Mouse (Mus musculus) kidney, postnatal 25 days (tissue): ENCODE results near the gene Tnxb.
A peak's percentile ranks its signal among the peaks of the same experiment; 100 is the strongest.

Experiments
- DNase-seq, 2 experiments: peaks; one replicate each; pipeline ENCODE4 v3.0.0; 2021; ENCODE audit warnings: mixed read lengths in 2 of 2

Gene Tnxb

DNA sequence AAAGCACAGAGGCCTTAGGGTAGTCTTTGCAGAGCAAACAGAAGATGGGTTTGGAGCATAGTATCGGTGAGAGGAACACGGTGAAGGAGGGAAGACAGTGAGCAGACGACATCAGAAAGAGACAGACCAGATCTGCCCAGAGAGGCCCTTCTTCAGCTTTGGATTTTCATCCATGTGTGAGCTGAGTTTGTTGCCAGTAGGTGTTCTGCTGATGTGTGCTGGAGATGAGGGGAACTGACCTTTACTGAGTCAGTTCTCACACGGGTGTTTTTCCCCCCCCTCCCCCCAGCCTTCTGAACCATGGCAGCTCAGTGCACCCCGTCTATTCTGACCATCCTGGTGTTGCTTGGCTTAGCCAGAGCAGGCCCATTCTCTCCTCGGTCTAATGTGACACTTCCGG is at the start of gene Tnxb:
Gene Tnxb (plus strand): TSS at position 301 of the 400 bp plus-strand sequence.
- DNase-seq = no peak

DNA sequence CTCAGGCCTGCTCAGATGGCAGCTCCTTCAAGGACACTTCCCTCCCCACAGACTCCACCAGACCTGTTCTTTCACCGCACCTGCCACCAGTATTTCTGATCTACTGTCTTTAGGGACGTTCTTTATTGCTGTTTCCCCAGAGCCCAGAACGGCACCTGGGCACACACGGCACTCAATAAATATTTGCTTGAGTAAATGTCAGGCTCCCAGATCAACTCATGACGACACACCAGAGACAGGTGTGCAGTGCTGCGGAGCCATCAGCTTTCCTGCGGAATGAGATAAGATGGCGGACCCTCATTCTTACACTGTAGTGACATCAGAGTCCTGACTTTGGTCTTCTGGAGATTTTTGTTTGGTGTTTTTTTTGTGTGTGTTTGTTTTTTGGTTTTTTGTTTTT is 49.3 kb upstream of the Tnxb start:
- no peak for DNase-seq

- DNase-seq = no peak
Measured at GRCm38 (mm10) chr17:34623161-34623560, 47.2 kb upstream of the Tnxb start.

DNA sequence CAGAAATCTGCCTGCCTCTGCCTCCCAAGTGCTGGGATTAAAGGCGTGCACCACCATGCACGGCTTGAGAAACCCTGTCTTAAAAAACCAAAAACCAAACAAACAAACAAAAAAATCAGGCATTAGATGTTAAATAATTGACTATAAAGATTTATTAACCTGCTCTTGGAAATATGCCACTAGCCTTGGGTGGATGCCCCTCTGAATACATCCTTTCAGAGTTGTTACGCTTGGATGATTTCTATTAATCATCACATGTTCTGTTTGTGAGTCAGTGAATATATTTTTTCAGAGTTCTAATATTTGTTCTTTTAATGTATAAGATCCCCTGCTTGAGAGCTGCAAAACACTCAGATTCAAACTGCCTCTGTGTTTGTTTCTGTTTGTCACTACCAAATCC is 45.4 kb upstream of the Tnxb start:
- DNase-seq = no peak

DNA sequence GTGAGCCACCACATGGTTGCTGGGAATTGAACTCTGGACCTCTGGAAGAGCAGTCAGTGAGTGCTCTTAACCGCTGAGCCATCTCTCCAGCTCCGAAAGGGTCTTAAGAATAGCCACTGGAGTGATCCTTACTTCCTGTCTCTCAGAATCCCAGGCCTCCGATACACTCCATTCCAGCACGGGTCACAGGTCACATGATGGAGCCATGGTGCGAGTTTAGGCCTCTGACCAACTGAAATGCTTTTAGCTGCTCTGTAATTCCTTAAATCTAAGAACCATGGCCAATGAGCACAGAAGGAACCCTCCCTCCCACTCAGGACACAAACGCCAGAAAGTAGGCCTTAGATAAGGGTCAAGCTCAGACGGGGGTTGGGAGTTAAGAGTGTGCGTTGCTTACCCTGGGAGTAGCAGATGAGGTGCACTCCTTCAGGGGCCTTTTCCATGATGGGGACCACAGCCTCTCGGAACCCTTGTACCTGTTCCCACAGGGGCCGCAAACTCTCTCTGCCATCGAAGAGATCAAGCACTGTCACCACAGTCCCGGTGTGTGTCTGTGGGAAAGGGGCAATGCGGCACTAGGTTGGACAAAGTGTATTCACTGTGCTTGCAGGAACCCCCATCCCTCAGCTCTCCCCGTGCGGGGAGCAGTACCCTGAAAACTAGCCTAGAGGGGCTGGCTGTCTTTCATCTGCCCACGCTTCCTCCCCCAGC is 44.1 kb upstream of the Tnxb start:
- DNase-seq = peak in 1 of 2 experiments; percentile 49

GRCm38 (mm10) chr17:34626773-34627092 is 43.6 kb upstream of the Tnxb start:
- peak in 1 of 2 experiments; percentile 36 for DNase-seq

- peak; percentile 91 to 96 for DNase-seq
Measured at GRCm38 (mm10) chr17:34627093-34627942, 43.0 kb upstream of the Tnxb start.

DNA sequence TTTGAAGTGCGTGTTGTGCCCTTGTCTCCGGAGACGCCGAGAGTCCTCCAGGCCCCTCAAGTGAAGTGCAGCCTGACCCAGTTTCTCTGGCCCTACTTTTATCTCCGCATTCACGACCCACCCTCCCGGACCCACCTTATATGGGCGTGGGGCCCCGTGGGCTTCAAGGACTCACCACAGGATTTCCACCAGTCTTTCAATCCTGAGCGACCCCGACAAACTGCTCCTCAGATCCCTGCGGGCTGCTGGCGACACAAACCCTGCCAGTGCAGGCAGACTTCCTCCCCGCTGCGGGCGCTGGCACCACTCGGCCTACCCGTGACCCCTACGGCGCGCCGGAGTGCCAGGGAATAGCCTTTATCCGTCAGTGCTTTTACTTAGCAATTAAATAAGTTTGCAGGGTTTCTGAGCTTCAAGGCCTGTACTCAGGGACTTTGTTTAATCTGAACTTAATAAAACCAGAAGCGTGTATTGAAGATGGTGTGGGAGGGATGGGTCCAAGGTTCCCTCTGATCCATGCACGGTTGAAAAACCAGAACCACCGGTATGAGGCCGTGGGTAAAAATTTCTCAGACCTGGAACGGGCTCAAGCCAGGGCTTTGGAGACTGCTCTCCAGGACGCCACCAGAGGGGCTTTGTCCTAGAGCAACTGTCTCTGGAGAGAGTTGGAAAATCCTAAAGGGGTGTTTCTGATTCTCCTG is 42.2 kb upstream of the Tnxb start, which contains the start of gene Ppt2:
Gene Ppt2 (minus strand): TSS at position 568 of the 701 bp plus-strand sequence.
- DNase-seq = peak; percentile 65 to 81

DNA sequence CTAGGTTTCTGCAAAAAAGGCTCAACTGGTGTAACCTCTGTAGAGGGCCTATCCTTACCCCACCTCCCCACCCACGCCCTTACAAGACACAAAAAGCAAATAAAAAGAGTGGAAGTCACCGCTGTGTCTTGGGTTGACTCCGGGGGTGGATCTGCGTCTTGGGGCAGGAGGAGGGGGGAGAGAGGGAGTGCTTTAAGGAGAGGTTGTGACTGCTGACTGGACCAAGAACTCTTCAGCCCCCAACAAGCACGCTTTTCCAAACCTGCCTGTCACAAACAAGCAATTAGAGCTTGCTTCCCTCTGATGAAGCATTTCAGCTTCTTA is 41.7 kb upstream of the Tnxb start:
- no peak for DNase-seq

DNA sequence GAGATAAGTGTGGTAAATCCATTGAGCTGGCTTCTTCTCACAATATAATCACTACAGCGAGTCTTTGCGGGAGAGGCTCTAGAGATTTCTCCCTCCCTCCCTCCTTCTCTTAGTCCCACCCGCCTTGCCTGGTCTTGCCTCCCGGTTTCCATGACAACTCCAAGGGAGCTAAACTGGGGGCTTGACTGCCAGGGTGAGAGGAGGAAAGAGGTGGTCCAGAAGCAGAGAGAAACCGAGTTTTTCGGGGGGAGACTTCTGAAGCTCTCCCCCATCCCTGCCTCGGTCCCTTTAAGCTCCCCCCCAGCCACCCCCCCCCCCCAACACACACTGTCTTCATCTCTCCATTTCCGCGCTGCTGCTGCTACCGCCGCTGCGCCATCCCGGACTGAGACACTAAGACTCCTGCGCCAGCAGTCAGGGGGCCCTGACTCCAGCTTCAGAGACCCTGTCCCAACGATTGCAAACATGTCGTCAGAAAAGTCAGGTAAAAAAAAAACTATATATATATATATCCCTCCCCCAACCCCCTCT is 41.0 kb upstream of the Tnxb start, which contains the start of gene Prrt1:
Gene Prrt1 (plus strand): TSS at position 313 of the 531 bp plus-strand sequence.
- DNase-seq = peak in 1 of 2 experiments; percentile 40

GRCm38 (mm10) chr17:34629796-34630603 is 40.3 kb upstream of the Tnxb start:
- peak in 1 of 2 experiments; percentile 27 for DNase-seq

DNA sequence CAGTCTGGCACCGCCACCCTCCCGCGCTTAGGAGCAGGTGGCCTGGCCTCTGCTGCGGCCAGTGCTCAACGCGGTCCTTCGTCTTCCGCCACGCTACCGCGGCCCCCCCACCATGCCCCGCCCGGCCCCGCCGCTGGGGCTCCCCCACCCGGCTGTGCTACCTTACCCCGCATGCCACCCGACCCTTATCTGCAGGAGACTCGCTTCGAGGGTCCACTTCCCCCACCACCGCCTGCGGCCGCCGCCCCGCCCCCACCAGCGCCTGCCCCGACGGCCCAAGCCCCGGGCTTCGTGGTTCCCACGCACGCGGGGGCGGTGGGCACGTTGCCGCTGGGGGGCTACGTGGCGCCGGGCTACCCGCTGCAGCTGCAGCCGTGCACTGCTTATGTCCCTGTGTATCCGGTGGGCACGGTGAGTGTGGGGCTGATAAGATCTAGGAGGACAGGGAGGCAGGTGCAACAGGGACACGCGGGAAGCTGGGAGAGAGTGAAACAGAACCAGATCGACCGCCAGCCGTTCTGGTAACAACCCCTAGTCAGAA is 39.5 kb upstream of the Tnxb start:
- DNase-seq = peak in 1 of 2 experiments; percentile 43

DNA sequence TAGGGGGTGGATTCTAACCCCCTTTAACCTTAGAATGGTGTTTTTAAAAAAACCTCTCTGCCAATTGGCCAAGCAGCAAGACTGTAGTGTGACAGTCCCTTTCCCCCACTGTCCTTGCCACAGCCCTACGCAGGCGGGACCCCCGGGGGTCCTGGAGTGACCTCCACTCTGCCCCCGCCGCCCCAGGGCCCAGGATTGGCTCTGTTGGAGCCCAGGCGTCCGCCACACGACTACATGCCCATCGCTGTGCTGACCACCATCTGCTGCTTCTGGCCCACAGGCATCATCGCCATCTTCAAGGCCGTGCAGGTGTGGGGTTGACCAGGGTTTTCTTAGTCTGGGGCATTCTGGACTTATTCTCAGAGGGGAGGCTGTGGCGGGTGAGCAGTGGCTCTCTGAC is 38.7 kb upstream of the Tnxb start:
- peak in 1 of 2 experiments; percentile 37 for DNase-seq

DNA sequence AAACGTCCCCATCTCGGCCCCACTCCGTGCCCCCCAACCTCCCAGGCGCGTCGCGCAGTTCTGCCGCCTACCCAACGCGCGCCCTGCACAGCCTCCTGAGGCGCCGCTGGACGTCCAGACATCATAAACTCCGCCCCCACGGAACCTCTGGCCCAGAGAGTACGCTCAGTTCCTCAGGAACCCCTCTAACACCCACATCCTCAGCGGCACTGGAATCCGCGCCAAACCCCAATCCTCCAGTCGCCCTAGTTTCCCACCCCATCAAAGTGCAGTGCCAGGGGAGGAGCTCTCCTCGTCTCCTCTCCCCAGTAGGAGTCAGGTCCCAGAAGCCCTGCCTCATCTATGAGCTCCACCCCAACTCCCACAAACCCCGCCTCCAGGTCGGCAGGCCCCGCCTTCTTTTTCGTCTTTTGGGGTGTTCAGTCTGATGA is 38.1 kb upstream of the Tnxb start:
- DNase-seq = peak; percentile 83 to 90

- no peak for DNase-seq
Measured at GRCm38 (mm10) chr17:34635671-34636070, 34.7 kb upstream of the Tnxb start.

DNA sequence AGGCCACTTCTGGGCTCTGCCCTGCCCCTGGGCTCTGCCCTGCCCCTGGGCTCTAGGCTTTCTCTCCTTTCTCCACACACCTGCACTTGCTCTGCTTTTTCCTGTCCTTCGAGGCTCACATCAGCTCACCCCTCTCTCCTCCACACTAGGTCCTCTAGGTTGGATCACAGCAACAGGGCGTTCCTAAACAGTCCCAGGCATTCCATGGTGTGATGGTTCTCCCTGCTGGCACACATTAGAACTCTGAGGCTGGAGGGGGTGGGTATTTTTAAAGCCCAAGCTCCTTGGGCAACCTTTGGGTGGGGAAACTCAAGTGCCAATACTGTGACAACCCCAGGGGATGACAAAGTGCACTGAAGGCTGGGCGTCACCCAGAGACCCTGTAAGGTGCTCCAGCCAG is 32.9 kb upstream of the Tnxb start:
- DNase-seq = no peak

DNA sequence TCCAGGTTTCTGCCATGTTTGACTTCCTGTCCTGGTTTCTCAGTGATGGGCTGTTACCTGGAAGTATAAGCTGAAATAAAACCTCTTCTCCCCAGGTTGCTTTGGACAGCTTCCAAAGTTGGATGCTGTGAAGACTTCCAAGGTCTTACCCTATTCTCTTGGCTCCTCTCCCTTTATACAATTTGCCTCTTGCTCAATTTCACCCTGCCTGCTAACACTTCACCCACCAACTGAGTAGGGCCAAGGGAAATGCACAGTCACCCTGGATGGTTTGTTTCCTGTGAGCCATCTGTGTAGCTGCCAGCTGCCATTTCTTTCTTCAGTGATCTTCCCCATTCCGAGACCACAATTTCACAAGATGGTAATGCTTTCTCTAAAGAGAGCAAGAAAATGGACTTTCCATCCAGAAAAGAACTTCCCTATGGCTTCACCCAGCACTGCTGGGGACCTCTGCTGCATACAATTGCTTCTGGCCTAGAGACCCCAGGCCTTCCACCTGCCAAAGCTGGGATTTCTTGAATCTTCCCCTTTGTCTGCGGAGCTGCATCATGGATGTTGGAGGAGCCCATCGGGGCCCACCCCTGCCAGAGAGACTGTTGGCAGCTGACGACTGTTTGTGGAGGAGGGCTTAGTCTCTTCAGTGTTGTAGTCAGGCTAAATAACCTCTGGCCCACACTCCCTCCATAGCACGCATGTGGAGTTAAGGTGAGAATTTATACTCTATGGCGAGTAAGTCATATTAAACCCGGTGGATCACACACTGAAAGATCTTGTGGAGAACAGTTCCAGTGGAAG is 30.7 kb upstream of the Tnxb start:
- DNase-seq = peak in 1 of 2 experiments; percentile 24

DNA sequence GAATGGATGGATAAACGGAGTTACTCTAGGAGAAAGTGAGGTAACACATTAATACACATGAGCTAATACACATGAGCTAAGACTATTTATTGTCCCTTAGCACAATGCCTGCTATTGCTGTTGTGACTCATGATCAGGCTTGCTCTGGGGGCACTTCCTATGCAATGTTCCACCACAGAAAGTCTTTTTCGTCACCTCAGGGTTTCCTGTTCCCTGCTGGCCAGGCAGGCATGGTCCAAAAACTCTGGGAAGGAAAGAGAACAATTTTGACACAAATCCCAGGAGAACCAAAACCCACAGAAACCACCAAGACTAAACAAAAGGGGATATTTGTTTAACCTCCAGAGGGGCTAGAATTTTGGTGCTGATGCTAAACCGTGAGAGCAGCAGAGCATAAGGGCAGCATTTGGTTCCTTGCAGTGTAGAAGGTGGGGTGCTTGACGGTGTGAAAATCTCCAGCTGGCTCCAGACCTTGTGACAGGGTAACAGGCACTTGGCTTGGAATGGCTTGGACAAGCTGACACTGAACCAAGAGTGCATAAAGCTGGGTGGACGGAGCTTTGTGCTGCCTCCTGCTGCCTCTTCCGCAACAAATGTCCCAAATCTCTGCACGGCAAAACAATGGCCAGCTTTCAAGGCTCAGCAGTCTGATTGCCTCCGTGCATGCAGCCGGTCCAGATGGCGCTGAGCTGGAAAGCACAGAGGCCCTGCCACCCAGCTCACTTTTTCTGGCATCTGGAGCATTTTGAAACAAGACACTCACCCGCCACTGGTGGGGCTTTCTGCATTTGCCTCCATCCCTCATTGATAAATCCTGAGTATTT is 29.3 kb upstream of the Tnxb start:
- peak in 1 of 2 experiments; percentile 66 for DNase-seq

GRCm38 (mm10) chr17:34641945-34642344 is 28.4 kb upstream of the Tnxb start:
- DNase-seq = no peak

GRCm38 (mm10) chr17:34643379-34643778 is 27.0 kb upstream of the Tnxb start:
- DNase-seq = peak in 1 of 2 experiments; percentile 27
